Mouse (Mus musculus): ENCODE data around the gene Sparcl1. TPM values are rescaled to one million over a fixed set of nuclear protein-coding genes. Genes with fewer than 3 reads are reported as not detected.

The Sparcl1 gene
- 23.3 and 24.1 TPM in 2 replicates for polyA plus RNA-seq (2014; fragmentation: Nextera tagmentation; extraction: Ambion mirVana)

GRCm38 (mm10) chr5:104113491-104114172 lies at the start of gene Sparcl1:
Gene Sparcl1 (minus strand): TSS chr5:104113733.
- no peaks in the 10 kb centered on the region for H3K27me3 ChIP-seq (ENCODE audit: control insufficient read depth, insufficient read depth, low read length)
- 0 out of 2 replicates have a peak within 1 kb of the TSS, but pooled peaks have one; percentile 50 for H3K27ac ChIP-seq (ENCODE audit: low read depth, low read length)
- no peaks in the 10 kb centered on the region for H3K36me3 ChIP-seq (ENCODE audit: control insufficient read depth, insufficient read depth, low read length)
- peaks cover 39% of the 10 kb centered on the region for H3K4me1 ChIP-seq (replicated peaks; ENCODE audit: control insufficient read depth, insufficient read depth, low read length)
- no peak within 1 kb of the TSS for H3K4me3 ChIP-seq (ENCODE audit: low read depth, low read length)
- ATAC-seq (replicated peaks; ENCODE audit: low FRiP score) (no peak), DNase-seq (ENCODE audit: low spot score) (no peak)
- H3K9ac ChIP-seq (ENCODE audit: low read length), result no peak within 1 kb of the TSS; the same call in 1 of the 2 replicates
- WGBS, result 37% methylated on average over 15 of the region's 15 CpGs
- no peaks in the 10 kb centered on the region for H3K9me3 ChIP-seq (ENCODE audit: control insufficient read depth, low read length)
- no peak within 1 kb of the TSS for H3K4me2 ChIP-seq (ENCODE audit: low read depth, low read length, severe bottlenecking)

DNA sequence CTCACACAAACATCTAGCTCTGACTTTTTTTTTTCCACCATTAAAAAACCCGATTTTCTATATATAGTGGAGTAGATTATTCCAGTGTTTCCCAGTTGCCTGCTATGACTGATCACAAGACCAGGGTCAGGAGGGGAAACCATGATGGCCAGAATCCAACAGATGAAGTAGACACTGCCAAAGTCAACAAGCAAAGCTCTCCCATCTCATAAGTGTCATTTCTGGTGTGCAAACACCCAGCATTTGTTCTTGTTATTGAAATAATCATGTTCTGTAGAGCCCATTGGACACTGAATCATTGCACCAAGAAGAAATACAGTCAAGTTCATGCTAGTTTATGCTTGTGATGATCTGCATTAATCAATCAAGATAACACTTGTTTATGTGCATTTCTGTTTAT lies 47.9 kb upstream of the Sparcl1 start:
- ATAC-seq (replicated peaks; ENCODE audit: low FRiP score), result no peak
- WGBS, result 79% methylated on average over 1 of the region's 1 CpGs

GRCm38 (mm10) chr5:104160581-104160980 lies 47.0 kb upstream of the Sparcl1 start:
- no peak overlapping the region for H3K27ac ChIP-seq (ENCODE audit: low read depth, low read length)
- 82% methylated on average over 3 of the region's 3 CpGs for WGBS
- no peak overlapping the region for H3K9ac ChIP-seq (ENCODE audit: low read length)
- DNase-seq (ENCODE audit: low spot score), result no peak
- no peaks in the 10 kb centered on the region for H3K27me3 ChIP-seq (ENCODE audit: control insufficient read depth, insufficient read depth, low read length)
- ATAC-seq (replicated peaks; ENCODE audit: low FRiP score), result no peak
- H3K36me3 ChIP-seq (ENCODE audit: control insufficient read depth, insufficient read depth, low read length), result no peaks in the 10 kb centered on the region
- no peak overlapping the region for H3K4me2 ChIP-seq (ENCODE audit: low read depth, low read length, severe bottlenecking)
- H3K9me3 ChIP-seq (ENCODE audit: control insufficient read depth, low read length), result no peaks in the 10 kb centered on the region
- no peaks in the 10 kb centered on the region for H3K4me1 ChIP-seq (replicated peaks; ENCODE audit: control insufficient read depth, insufficient read depth, low read length)
- H3K4me3 ChIP-seq (ENCODE audit: low read depth, low read length), result no peak overlapping the region

More for the DNA sequence above, 47.9 kb upstream of the Sparcl1 start:
- no peaks in the 10 kb centered on the region for H3K9me3 ChIP-seq (ENCODE audit: control insufficient read depth, low read length)
- H3K27me3 ChIP-seq (ENCODE audit: control insufficient read depth, insufficient read depth, low read length), result no peaks in the 10 kb centered on the region
- H3K4me3 ChIP-seq (ENCODE audit: low read depth, low read length), result no peak overlapping the region
- no peak for DNase-seq (ENCODE audit: low spot score)
- no peaks in the 10 kb centered on the region for H3K36me3 ChIP-seq (ENCODE audit: control insufficient read depth, insufficient read depth, low read length)
- H3K9ac ChIP-seq (ENCODE audit: low read length), result no peak overlapping the region
- no peaks in the 10 kb centered on the region for H3K4me1 ChIP-seq (replicated peaks; ENCODE audit: control insufficient read depth, insufficient read depth, low read length)
- no peak overlapping the region for H3K4me2 ChIP-seq (ENCODE audit: low read depth, low read length, severe bottlenecking)
- H3K27ac ChIP-seq (ENCODE audit: low read depth, low read length), result no peak overlapping the region

GRCm38 (mm10) chr5:104158332-104159052 lies 45.0 kb upstream of the Sparcl1 start:
- no peaks in the 10 kb centered on the region for H3K27me3 ChIP-seq (ENCODE audit: control insufficient read depth, insufficient read depth, low read length)
- no peak overlapping the region for H3K4me3 ChIP-seq (ENCODE audit: low read depth, low read length)
- H3K36me3 ChIP-seq (ENCODE audit: control insufficient read depth, insufficient read depth, low read length), result no peaks in the 10 kb centered on the region
- DNase-seq (ENCODE audit: low spot score), result no peak
- WGBS, result 89% methylated on average over 7 of the region's 7 CpGs
- no peak overlapping the region for H3K27ac ChIP-seq (ENCODE audit: low read depth, low read length)
- no peak for ATAC-seq (replicated peaks; ENCODE audit: low FRiP score)
- no peaks in the 10 kb centered on the region for H3K9me3 ChIP-seq (ENCODE audit: control insufficient read depth, low read length)
- no peak overlapping the region for H3K4me2 ChIP-seq (ENCODE audit: low read depth, low read length, severe bottlenecking)
- no peak overlapping the region for H3K9ac ChIP-seq (ENCODE audit: low read length)
- no peaks in the 10 kb centered on the region for H3K4me1 ChIP-seq (replicated peaks; ENCODE audit: control insufficient read depth, insufficient read depth, low read length)

DNA sequence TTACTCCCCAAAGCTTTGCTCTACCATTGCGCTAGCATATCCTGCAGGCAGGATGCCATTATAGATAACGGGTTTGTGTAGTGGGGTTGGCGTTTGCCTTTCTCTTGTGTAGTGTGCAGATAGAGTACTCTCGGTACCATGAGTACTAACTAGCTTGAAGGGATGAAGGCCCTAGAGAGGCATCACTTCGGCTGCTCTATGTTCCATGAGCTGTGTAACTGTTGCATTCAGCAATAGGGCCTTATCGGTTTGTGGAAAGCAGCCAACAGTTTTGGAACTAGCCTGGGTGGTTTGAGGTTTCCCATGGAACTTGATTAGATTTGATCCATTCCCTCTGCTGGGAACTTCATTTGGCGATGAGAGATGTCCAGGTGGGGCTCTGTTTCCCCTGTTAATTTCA lies 44.2 kb upstream of the Sparcl1 start:
- DNase-seq (ENCODE audit: low spot score), result no peak
- WGBS, result 89% methylated on average over 7 of the region's 7 CpGs
- H3K27me3 ChIP-seq (ENCODE audit: control insufficient read depth, insufficient read depth, low read length), result no peaks in the 10 kb centered on the region
- H3K4me2 ChIP-seq (ENCODE audit: low read depth, low read length, severe bottlenecking), result no peak overlapping the region
- no peak for ATAC-seq (replicated peaks; ENCODE audit: low FRiP score)
- no peaks in the 10 kb centered on the region for H3K4me1 ChIP-seq (replicated peaks; ENCODE audit: control insufficient read depth, insufficient read depth, low read length)
- no peak overlapping the region for H3K4me3 ChIP-seq (ENCODE audit: low read depth, low read length)
- H3K9ac ChIP-seq (ENCODE audit: low read length), result no peak overlapping the region
- H3K9me3 ChIP-seq (ENCODE audit: control insufficient read depth, low read length), result no peaks in the 10 kb centered on the region
- no peaks in the 10 kb centered on the region for H3K36me3 ChIP-seq (ENCODE audit: control insufficient read depth, insufficient read depth, low read length)
- no peak overlapping the region for H3K27ac ChIP-seq (ENCODE audit: low read depth, low read length)

GRCm38 (mm10) chr5:104150196-104150595 lies 36.7 kb upstream of the Sparcl1 start:
- Histone ChIP-seq H3K4me1 (replicated peaks; ENCODE audit: control insufficient read depth, insufficient read depth, low read length) (no peaks in the 10 kb centered on the region), H3K36me3 (ENCODE audit: control insufficient read depth, insufficient read depth, low read length) (no peaks in the 10 kb centered on the region), H3K27ac (ENCODE audit: low read depth, low read length) (no peak overlapping the region), H3K4me3 (ENCODE audit: low read depth, low read length) (no peak overlapping the region), H3K9ac (ENCODE audit: low read length) (no peak overlapping the region), H3K9me3 (ENCODE audit: control insufficient read depth, low read length) (no peaks in the 10 kb centered on the region), H3K27me3 (ENCODE audit: control insufficient read depth, insufficient read depth, low read length) (no peaks in the 10 kb centered on the region), H3K4me2 (ENCODE audit: low read depth, low read length, severe bottlenecking) (no peak overlapping the region)
- WGBS, result 92% methylated on average over 6 of the region's 6 CpGs
- no peak for DNase-seq (ENCODE audit: low spot score)
- no peak for ATAC-seq (replicated peaks; ENCODE audit: low FRiP score)

DNA sequence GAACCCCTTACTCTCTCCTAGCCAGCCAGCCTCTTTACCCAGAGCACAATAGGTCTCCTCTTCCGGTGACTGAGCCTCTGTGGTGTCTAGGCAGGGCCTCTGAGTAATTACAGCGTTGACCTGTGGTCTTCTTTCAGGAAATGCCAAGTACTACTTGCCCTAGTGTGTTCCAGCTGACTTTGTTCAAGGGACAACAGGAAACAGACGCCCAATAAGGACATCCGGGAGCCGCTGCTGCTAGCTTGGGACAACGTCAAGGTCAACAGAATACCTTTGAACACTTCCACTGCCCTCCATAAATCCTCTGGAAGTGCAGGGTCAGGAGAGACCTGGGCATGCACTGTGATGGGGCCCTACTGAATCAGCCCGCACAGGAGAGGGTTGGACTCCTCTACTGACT lies 35.8 kb upstream of the Sparcl1 start:
- WGBS, result 76% methylated on average over 7 of the region's 7 CpGs
- H3K9ac ChIP-seq (ENCODE audit: low read length), result no peak overlapping the region
- no peaks in the 10 kb centered on the region for H3K4me1 ChIP-seq (replicated peaks; ENCODE audit: control insufficient read depth, insufficient read depth, low read length)
- no peak overlapping the region for H3K4me2 ChIP-seq (ENCODE audit: low read depth, low read length, severe bottlenecking)
- no peaks in the 10 kb centered on the region for H3K9me3 ChIP-seq (ENCODE audit: control insufficient read depth, low read length)
- no peak overlapping the region for H3K4me3 ChIP-seq (ENCODE audit: low read depth, low read length)
- DNase-seq (ENCODE audit: low spot score), result no peak
- ATAC-seq (replicated peaks; ENCODE audit: low FRiP score), result no peak
- no peaks in the 10 kb centered on the region for H3K27me3 ChIP-seq (ENCODE audit: control insufficient read depth, insufficient read depth, low read length)
- no peaks in the 10 kb centered on the region for H3K36me3 ChIP-seq (ENCODE audit: control insufficient read depth, insufficient read depth, low read length)
- no peak overlapping the region for H3K27ac ChIP-seq (ENCODE audit: low read depth, low read length)

GRCm38 (mm10) chr5:104144057-104144456 lies 30.5 kb upstream of the Sparcl1 start:
- Histone ChIP-seq H3K9me3 (ENCODE audit: control insufficient read depth, low read length) (no peaks in the 10 kb centered on the region), H3K4me2 (ENCODE audit: low read depth, low read length, severe bottlenecking) (no peak overlapping the region), H3K27me3 (ENCODE audit: control insufficient read depth, insufficient read depth, low read length) (no peaks in the 10 kb centered on the region), H3K9ac (ENCODE audit: low read length) (no peak overlapping the region), H3K27ac (ENCODE audit: low read depth, low read length) (no peak overlapping the region), H3K36me3 (ENCODE audit: control insufficient read depth, insufficient read depth, low read length) (no peaks in the 10 kb centered on the region), H3K4me3 (ENCODE audit: low read depth, low read length) (no peak overlapping the region), H3K4me1 (replicated peaks; ENCODE audit: control insufficient read depth, insufficient read depth, low read length) (no peaks in the 10 kb centered on the region)
- ATAC-seq (replicated peaks; ENCODE audit: low FRiP score) (no peak), DNase-seq (ENCODE audit: low spot score) (no peak)
- WGBS, result 94% methylated on average over 4 of the region's 4 CpGs
